Mouse (Mus musculus): Measurements from ENCODE around the gene Ppil6.

Ppil6 gene

DNA sequence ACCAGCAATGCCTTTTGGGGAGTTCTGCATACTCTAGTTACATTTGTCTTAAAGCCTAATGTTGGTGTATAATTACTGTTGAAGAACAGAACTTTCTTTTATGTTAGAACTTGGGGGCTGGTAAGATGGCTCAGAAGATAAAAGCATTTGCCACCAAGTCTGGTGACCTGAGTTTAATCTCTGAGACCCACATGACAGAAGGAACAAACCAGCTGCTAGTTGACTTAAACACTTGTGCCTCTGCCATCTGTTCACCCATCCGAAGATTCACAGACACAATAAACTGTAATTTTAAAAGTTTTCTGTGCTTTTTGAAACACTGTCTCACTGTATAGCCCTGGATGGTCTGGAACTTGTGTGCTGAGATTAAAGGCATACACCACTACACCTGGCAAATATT, 35.5 kb downstream of the Ppil6 start:
- no peak for DNase-seq (ENCODE audit: low read depth, low spot score)

DNA sequence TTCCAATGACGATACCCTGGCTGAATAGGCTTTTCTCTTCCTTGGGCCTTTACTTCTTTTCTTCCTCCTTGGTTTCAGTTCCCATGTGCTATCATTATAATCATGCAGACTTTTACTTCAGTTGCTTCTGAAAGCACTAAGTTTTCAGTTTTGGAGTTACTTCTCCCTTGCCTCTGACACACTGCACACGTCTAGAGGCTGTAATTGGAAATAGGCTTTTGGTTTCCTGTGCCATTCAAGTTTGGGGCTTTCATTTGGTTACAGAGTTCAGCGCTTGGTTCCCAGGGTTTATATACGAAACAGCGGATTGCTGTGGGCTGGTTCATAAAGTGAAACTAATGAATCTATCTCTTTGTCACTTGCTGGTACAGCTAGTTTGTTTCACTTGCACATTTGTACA, 39.7 kb downstream of the Ppil6 start:
- no peak for DNase-seq (ENCODE audit: low read depth, low spot score)

DNA sequence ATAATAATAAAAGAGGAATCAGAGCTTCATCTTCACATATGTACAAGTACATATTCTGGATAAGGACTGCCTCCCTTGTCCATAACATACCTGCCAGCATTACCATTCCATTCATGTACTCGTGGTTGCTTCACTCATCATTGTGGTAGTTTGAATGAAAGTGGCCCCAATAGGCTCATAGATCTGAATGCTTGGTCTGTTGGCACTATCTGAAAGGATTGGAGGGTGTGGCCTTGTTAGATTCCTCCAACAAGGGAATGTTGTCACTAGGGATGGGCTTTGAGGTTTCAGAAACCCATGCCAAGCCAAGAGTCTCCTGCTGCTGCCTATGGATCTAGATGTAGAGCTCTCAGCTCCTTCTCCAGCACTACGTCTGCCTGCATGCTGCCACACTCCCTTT, 45.8 kb downstream of the Ppil6 start:
- DNase-seq (ENCODE audit: low read depth, low spot score): no peak

GRCm38 (mm10) chr10:41536714-41537113, 46.5 kb downstream of the Ppil6 start:
- DNase-seq (ENCODE audit: low read depth, low spot score): no peak

DNA sequence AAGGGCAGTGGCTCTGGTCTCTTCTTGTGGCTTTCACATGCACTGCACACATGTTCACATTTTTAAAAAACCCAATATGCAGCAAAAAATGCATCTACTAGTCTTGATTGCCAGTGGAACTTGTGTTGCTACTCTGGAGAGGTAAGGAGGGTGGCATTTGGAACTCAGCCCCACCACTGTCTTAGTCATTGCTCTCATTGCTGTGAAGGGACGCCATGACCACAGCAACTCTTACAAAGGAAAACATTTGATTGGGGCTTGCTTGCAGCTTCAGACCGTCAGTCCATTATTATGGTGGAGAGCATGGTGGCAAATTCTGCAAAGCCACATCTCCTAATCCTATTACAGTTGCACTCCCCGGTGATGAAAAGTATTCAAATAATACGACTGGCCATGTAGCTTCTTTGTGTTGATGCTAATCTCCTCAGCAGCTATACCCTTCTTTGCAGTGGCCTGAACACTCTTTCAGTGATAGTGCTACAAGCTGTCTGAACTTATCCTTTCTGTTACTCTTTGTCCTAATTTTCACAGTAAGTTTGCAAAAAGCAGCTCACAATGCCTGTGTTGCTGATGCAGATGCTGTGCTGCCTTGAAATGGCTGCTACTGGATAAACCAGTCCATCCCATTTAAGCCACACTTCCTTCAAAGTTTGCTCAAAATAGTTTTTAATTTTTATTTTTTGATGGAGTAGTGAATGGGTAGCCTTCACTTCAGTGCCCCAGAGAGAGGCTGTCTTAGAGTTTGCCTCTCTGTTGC, 47.2 kb downstream of the Ppil6 start:
- no peak for DNase-seq (ENCODE audit: low read depth, low spot score)

GRCm38 (mm10) chr10:41537983-41538330, 47.7 kb downstream of the Ppil6 start:
- no peak for DNase-seq (ENCODE audit: low read depth, low spot score)

GRCm38 (mm10) chr10:41538986-41539385, 48.7 kb downstream of the Ppil6 start:
- no peak for DNase-seq (ENCODE audit: low read depth, low spot score)

GRCm38 (mm10) chr10:41542057-41542456, 51.8 kb downstream of the Ppil6 start:
- no peak for DNase-seq (ENCODE audit: low read depth, low spot score)

DNA sequence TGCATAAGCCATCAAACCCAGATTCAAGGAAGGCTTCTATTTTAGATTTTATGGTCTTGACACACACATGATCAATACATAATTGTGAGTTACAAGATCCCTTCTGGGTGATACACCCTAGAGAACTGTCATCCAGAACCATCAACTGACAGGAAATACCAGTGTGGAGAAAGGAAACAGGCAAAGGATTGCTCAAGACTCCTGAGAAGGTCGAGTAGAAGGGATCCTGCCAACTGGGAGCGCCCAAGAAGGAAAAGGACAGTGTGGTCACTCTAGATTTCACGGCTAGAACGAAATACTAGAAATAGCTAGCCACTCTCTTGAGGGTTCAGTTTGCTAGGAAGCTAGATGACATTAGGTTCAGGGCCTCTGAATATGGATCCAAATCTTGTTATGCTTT, 53.2 kb downstream of the Ppil6 start:
- DNase-seq (ENCODE audit: low read depth, low spot score): no peak

DNA sequence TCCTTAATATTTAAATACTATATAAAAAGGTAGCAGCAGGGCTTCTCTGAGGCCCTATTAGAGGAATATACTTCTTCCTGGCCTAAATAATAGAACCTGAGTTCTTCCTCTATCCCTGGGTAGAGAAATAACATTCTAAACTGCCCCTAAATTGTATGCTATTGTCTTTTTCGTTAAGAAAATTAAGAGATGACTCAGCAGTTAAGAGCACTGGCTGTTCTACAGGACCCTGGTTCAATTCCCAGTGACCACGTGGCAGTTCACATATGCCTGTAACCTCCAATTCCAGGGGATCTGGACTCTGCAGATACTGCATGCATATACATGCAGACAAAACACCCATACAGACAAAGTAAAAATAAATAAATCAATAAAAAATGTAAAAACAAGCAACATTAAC, 53.6 kb downstream of the Ppil6 start:
- no peak for DNase-seq (ENCODE audit: low read depth, low spot score)

DNA sequence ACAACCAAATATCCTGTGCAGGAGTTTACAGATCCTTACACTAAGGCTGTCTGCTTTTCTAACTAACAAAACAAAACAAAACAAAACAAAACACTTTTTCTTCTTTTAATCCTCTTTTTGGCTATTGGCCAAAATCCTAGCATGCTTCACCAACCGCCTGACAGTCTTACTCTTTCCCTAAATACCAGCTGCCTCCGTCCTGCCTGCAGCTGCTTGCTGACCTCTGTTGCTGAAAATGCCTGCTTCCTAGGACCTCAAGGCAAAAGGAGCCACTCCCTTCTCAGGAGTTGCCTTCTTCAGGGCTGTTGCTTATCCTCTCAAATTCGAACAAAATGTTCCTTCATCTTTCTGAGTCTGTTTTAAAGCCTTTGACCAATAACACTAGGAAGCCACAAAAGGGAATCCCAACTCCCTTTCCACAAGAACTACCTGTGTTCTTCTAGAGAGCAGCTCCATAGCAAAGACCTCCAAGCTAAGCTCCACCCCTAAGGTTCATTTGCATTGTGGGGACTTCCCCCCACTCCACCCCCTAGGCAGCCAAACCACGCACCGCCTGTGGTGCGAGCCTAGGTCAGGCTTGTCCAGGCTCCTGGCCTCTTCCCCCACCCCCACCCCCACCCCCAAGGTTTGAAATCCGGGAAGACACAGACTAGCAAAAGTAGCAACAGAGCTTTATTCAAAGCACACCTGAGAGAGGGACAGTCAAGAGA, 54.4 kb downstream of the Ppil6 start:
- DNase-seq (ENCODE audit: low read depth, low spot score): no peak

GRCm38 (mm10) chr10:41545224-41545755, 55.1 kb downstream of the Ppil6 start:
- no peak for DNase-seq (ENCODE audit: low read depth, low spot score)

DNA sequence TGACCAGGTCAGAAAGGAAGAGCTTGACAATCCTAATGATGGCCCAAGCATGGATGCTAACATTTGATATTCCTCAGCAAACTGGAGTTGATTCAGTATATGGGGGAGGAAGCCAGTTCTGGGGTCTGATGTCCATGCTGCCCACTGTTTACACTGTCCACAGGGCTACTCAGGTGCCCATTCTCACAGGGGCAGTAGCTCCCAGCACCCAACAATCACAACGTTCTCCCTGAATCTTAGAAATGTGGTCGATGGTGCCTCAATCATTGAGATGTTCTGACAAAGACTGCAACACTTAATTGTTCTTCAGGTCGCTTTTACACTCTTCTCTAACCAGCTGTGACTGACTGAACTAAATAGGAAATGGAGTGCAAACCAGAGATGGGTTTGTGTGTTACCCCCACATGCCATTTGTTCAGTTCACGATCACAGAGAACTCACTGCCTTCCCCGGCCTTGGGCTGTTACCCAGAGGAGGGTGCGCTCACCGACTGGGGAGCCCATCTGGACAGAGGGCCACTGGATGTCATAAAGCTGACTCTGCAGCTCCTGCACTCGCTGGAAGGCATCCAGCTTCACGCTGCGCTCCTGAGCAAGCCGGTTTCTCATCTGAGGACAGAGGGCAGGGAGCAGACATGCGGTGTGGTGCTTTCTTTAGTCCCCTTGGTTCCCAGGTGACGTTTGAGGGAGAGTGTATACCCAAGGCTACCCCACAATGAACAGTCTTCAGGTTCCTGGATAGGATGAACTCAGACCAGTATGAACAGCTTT, 56.3 kb downstream of the Ppil6 start:
- DNase-seq (ENCODE audit: low read depth, low spot score): no peak

DNA sequence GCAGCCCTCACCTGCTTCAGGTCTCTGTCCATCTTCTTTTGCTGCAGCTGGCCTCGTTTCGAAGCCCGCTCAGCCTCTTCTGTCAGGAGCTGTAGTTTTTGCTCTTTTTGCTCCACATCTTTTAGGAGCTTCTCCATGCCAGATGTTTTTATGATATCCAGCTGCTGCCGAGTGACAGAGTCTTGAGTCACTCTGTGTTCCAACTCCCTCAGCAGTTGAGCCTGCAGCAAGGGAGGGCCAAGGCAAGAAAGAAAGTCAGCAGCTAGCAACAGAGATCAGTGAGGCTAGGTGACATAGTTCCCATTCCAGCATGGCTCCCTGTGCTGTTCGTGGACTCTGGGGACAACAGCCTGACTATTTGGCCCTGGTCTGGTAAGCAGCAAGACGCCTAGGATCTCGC, 60.5 kb downstream of the Ppil6 start:
- no peak for DNase-seq (ENCODE audit: low read depth, low spot score)

DNA sequence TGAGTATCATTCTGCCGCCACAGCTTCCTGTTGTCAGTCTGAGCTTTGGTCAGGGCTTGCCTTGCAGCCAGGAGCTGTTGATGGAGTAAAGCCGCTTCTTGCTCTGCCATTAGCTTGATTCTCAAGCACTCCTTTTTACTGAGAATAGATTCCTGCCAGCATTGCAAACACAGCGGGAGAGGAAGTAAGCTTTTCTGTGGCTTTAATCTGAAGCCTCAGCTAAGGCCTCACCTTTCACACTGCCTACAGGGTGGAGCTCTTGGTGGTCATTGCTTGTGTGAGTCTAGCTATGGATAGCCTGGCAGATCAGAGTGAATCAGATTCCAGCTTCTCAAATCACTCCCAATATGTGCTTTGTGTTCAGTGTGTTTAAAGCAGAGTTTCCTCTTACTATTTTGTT, 62.1 kb downstream of the Ppil6 start:
- DNase-seq (ENCODE audit: low read depth, low spot score): no peak

- no peak for DNase-seq (ENCODE audit: low read depth, low spot score)
These were observed 62.8 kb downstream of the Ppil6 start for GRCm38 (mm10) chr10:41552847-41553589.

- no peak for DNase-seq (ENCODE audit: low read depth, low spot score)
These were observed 63.5 kb downstream of the Ppil6 start for GRCm38 (mm10) chr10:41553711-41554110.

GRCm38 (mm10) chr10:41555081-41555480, 64.8 kb downstream of the Ppil6 start:
- no peak for DNase-seq (ENCODE audit: low read depth, low spot score)

DNA sequence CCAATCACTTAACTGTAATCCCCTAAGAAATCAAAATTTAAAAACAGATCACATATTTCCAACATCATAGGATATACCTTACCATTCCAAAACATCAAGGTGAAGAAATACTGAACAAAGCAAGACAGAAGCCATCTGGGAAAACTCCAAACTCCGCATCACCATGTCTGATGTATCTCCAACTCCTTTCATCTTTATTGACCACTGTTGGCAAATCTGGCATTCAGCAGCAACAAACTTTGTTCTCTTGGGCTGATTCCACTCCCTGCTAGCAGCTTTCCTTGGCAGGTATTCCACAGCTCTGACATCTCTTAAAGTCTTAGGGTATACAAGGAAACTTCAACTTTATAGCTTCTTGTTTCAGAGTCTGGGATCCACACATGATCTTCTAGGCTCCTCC, 68.2 kb downstream of the Ppil6 start:
- no peak for DNase-seq (ENCODE audit: low read depth, low spot score)

GRCm38 (mm10) chr10:41561701-41562395, 71.6 kb downstream of the Ppil6 start:
- no peak for DNase-seq (ENCODE audit: low read depth, low spot score)

Data from retina, postnatal 7 days (tissue).